Comparison of ENCODE assay signal across 22 mouse cellular contexts in the genomic region with DNA sequence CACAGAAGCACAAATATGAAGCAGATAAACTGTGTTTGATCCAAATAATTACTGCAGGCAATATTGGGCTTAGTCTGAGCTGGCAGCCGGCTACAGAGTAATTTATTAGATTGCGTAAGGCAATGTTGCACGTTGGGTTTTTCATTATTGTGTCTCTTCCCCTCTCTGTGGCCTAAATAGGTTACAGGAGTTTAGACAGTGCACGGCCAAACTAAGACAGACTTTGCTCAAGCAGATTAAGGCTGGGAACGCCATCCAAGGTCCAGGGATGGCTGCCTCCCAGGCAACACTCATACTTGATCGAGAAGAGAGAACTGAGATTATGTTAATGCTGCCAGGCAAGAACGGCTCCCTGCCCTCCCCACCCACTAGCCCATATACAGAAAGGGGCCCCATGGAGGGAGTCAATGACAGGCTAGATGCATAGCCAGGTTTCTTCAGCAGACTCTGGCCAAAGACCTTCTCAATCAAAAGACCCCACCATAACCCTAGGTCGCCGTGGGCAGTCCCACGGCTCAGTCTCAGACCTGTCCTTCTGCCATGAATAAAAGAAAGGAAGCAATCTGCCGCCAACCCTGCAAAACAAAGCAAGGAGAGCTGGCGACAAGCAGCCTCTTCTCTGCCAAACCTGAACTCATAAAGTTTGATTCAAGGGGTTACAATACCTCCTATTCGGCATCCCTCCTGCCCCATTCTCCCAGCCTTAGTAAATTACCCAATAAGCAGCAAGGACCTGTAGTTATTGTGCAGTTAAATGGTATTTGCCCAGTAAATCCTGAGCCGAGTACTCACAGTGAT.
A peak's percentile ranks its signal among the peaks of the same experiment; 100 is the strongest.
DNase-seq lines count a peak whose midpoint lies in the region; ATAC-seq lines count a peak whose summit lies in the region.
"Had no signal": no experiment of that assay in that cellular context is flagged by ENCODE, and none has a peak within 500 bp of the region (broad histone marks: within the 10 kb centered on the region; RNA-seq: fewer than 3 reads in every experiment).

No protein-coding gene starts in this region.

- no peak for ATAC-seq in cerebellum, adult (ENCODE audit: insufficient number of reproducible peaks, low FRiP score, low TSS enrichment)
- no peak for ATAC-seq in heart, embryonic 11.5 days (replicated peaks; ENCODE audit: insufficient number of reproducible peaks, low FRiP score, low TSS enrichment)
- ATAC-seq: intestine, embryonic 16.5 days had no signal

- H3K36me3 ChIP-seq in heart, embryonic 11.5 days (ENCODE audit: control insufficient read depth, insufficient read depth, low read length) = no peaks in the 10 kb centered on the region
- H3K36me3 ChIP-seq: embryonic facial prominence, embryonic 15.5 days; heart, embryonic 13.5 days; stomach, embryonic 15.5 days had no signal

- no peak overlapping the region for H3K4me3 ChIP-seq in heart, embryonic 11.5 days (ENCODE audit: low read depth, low read length)
- H3K4me3 ChIP-seq: embryonic facial prominence, embryonic 15.5 days; heart, embryonic 13.5 days; myocyte; stomach, embryonic 15.5 days had no signal

- H3K27ac ChIP-seq in heart, embryonic 11.5 days (ENCODE audit: low read depth, low read length) = no peak overlapping the region
- H3K27ac ChIP-seq: embryonic facial prominence, embryonic 15.5 days; heart, embryonic 13.5 days; stomach, embryonic 15.5 days had no signal

- H3K4me2 ChIP-seq in heart, embryonic 11.5 days = no peak overlapping the region
- H3K4me2 ChIP-seq: embryonic facial prominence, embryonic 15.5 days; heart, embryonic 13.5 days; midbrain, embryonic 11.5 days; stomach, embryonic 15.5 days had no signal

- H3K9ac ChIP-seq in heart, embryonic 11.5 days (ENCODE audit: low read depth, low read length) = no peak overlapping the region
- H3K9ac ChIP-seq: embryonic facial prominence, embryonic 15.5 days; heart, embryonic 13.5 days; stomach, embryonic 15.5 days had no signal

- WGBS in heart, embryonic 11.5 days (ENCODE audit: insufficient replicate concordance) = 76% methylated on average over 14 of the region's 14 CpGs

- no peaks in the 10 kb centered on the region for H3K27me3 ChIP-seq in heart, embryonic 11.5 days (ENCODE audit: control insufficient read depth, insufficient read depth, low read length)
- H3K27me3 ChIP-seq: embryonic facial prominence, embryonic 15.5 days; heart, embryonic 13.5 days; stomach, embryonic 15.5 days had no signal

- H3K9me3 ChIP-seq in heart, embryonic 11.5 days (replicated peaks; ENCODE audit: control insufficient read depth, low read length) = no peaks in the 10 kb centered on the region
- H3K9me3 ChIP-seq: embryonic facial prominence, embryonic 15.5 days; heart, embryonic 13.5 days; stomach, embryonic 15.5 days had no signal

- no peaks in the 10 kb centered on the region for H3K4me1 ChIP-seq in heart, embryonic 11.5 days (ENCODE audit: control insufficient read depth, insufficient read depth, low read length)
- H3K4me1 ChIP-seq: embryonic facial prominence, embryonic 15.5 days; heart, embryonic 13.5 days; stomach, embryonic 15.5 days had no signal

- DNase-seq in cerebellum, postnatal 25 days = peak; percentile 42
- peak; percentile 34 for DNase-seq in kidney, adult 9 months
- DNase-seq in kidney, postnatal 10 days = no peak
- peak; percentile 18 for DNase-seq in NIH3T3 (ENCODE audit: low read depth)
- peak; percentile 80 for DNase-seq in gonadal fat pad, adult 2 months (ENCODE audit: low read depth)
- no peak for DNase-seq in ovary, postnatal 36 days (ENCODE audit: low spot score)
- DNase-seq: adrenal gland, postnatal 14 days; cerebellum, adult 9-10 months; embryo, embryonic 11 days; gastrocnemius, postnatal 14 days; heart, postnatal 36 days; liver; lung, adult 2 months; lung, postnatal 4 days had no signal

Comparison
In these comparisons a context has a peak if more than half of its experiments do, and no peak if none do; other contexts are left out.
1. DNase-seq: peak in cerebellum, postnatal 25 days (2 of 2), kidney, adult 9 months (single experiment), NIH3T3 (single experiment) and gonadal fat pad, adult 2 months (single experiment); none in kidney, postnatal 10 days (single experiment) and ovary, postnatal 36 days (single experiment).